Mouse (Mus musculus): ENCODE measurements around the gene Syngap1. TPM values are rescaled to one million over a fixed set of nuclear protein-coding genes. Genes with fewer than 3 reads are reported as not detected.
A peak's percentile ranks its signal among the peaks of the same experiment; 100 is the strongest.

Syngap1 gene
- polyA plus RNA-seq, 1 experiment, result 0.86 TPM

DNA sequence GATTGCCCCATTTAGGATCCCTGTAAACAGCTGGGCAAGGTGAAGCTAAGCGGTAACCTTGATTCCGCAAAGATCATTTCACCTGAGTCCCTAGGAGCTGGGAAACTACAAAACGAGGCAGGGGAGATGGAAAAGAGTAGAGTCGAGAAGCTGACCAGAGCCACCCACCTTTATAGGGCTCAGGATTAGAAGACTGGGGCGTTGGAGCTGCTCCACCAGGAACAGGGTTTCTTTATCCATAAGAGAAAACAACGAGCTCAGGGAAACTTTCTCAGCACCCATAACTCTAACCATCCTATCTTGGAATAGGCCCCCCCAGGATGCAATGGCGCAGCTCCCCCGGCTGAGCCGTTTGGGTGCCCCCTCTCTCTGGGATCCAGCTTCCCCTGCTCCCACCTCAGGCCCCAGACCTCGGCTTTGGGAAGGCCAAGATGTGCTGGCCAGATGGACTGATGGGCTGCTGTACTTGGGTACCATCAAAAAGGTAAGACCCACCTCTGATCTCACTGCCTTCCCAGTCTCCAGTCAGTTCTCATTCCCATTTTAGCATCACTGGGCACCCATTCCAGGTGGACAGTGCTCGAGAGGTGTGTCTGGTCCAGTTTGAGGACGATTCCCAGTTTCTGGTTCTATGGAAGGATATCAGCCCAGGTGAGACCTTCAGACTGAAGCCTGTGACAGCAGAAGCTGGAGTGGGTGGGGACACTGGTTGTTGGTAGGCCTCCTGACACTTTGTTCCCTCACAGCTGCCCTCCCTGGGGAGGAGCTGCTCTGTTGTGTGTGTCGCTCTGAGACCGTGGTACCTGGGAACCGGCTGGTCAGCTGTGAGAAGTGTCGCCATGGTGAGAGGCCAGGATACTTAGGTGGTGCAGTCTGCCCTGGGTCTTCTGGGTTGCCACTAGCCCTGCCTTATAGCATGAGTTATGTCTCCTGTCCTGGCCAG is 6.9 kb upstream of the Syngap1 start:
- Histone ChIP-seq H3K36me3 (ENCODE audit: control insufficient read depth) (peaks cover 84% of the 10 kb centered on the region), H3K4me3 (replicated peaks) (peak overlapping the region; percentile 75), H3K9me3 (ENCODE audit: control insufficient read depth, low read length) (no peaks in the 10 kb centered on the region), H3K4me1 (ENCODE audit: control insufficient read depth) (peaks cover 52% of the 10 kb centered on the region), H3K27me3 (ENCODE audit: control insufficient read depth) (no peaks in the 10 kb centered on the region)
- no peak for TF ChIP-seq GATA1 (IDR thresholded peaks at IDR 0.05; ENCODE audit: low read length)

DNA sequence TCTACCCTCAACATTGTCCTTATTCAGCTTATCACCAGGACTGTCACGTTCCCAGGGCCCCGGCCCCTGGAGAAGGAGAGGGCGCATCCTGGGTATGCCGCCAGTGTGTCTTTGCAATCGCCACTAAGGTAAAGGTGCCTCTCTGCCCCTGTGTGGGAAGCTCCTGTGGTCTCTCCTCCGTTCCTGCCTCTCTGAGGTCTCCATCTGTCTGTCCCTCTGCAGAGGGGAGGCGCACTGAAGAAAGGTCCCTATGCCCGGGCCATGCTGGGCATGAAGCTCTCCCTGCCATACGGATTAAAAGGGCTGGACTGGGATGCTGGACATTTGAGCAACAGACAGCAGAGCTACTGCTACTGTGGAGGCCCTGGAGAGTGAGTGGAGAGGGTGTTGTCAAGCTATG is 6.0 kb upstream of the Syngap1 start:
- H3K4me1 ChIP-seq (ENCODE audit: control insufficient read depth), result peaks cover 56% of the 10 kb centered on the region
- no peaks in the 10 kb centered on the region for H3K9me3 ChIP-seq (ENCODE audit: control insufficient read depth, low read length)
- TF ChIP-seq TAL1 (IDR thresholded peaks at IDR 0.05; ENCODE audit: low read length), result no peak
- no peak for TF ChIP-seq GATA1 (IDR thresholded peaks at IDR 0.05; ENCODE audit: low read length)
- H3K36me3 ChIP-seq (ENCODE audit: control insufficient read depth), result peaks cover 75% of the 10 kb centered on the region
- H3K4me3 ChIP-seq (replicated peaks), result no peak overlapping the region
- H3K27me3 ChIP-seq (ENCODE audit: control insufficient read depth), result no peaks in the 10 kb centered on the region

DNA sequence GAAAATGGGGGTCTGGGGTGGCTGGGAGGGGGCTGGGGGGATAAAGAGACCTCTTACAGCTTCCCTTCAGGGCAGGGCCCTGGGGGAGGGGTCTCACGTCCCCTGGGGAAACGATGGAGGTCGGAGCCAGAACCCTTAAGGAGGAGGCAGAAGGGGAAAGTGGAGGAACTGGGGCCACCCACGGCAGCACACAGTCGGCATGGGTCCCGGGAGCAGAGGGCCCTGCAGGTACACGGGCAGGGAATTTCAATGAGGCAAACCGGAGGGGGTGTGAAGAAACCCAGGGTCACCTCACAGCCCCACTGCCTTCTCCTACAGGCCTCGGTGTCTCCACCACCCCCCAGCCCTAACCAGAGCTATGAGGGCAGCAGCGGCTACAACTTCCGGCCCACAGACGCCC is 4.6 kb upstream of the Syngap1 start:
- no peak overlapping the region for H3K4me3 ChIP-seq (replicated peaks)
- H3K36me3 ChIP-seq (ENCODE audit: control insufficient read depth), result peaks cover 62% of the 10 kb centered on the region
- TF ChIP-seq GATA1 (IDR thresholded peaks at IDR 0.05; ENCODE audit: low read length), result no peak
- no peak for TF ChIP-seq TAL1 (IDR thresholded peaks at IDR 0.05; ENCODE audit: low read length)
- peaks cover 71% of the 10 kb centered on the region for H3K4me1 ChIP-seq (ENCODE audit: control insufficient read depth)
- H3K9me3 ChIP-seq (ENCODE audit: control insufficient read depth, low read length), result no peaks in the 10 kb centered on the region
- no peaks in the 10 kb centered on the region for H3K27me3 ChIP-seq (ENCODE audit: control insufficient read depth)

DNA sequence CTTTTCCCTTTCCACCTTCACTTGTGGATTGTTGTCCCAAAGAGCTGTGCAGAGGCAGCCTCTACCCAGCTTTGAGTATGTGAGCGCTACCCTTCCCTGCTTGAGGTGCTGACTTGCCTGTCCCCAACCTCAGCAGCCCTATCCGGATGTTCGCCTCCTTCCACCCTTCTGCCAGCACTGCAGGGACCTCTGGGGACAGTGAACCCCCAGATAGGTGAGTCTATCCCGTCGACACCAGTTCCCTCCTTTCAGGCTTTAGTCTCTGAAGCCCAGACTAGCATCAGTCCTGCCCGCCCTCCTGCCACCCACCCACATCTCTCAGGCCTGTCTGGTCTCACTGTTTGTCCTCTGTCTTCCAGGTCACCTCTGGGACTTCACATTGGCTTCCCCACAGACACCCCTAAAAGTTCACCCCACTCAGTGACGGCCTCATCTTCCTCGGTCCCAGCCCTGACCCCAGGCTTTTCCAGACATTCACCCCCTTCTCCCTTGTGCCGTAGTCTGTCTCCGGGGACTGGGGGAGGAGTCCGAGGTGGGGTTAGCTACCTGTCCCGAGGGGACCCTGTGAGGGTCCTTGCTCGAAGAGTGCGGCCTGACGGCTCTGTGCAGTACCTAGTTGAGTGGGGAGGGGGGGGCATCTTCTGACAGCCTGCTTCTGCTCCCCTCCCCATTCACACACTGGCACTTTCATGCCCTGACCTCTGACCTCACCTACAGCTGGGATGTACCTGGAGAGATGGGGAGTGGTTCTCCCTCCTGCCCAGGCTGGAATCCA is 3.9 kb upstream of the Syngap1 start:
- Histone ChIP-seq H3K9me3 (ENCODE audit: control insufficient read depth, low read length) (no peaks in the 10 kb centered on the region), H3K27me3 (ENCODE audit: control insufficient read depth) (no peaks in the 10 kb centered on the region), H3K36me3 (ENCODE audit: control insufficient read depth) (peaks cover 55% of the 10 kb centered on the region), H3K4me1 (ENCODE audit: control insufficient read depth) (peaks cover 74% of the 10 kb centered on the region), H3K4me3 (replicated peaks) (peak overlapping the region; percentile 7)
- TF ChIP-seq GATA1 (IDR thresholded peaks at IDR 0.05; ENCODE audit: low read length), result no peak
- no peak for TF ChIP-seq TAL1 (IDR thresholded peaks at IDR 0.05; ENCODE audit: low read length)

DNA sequence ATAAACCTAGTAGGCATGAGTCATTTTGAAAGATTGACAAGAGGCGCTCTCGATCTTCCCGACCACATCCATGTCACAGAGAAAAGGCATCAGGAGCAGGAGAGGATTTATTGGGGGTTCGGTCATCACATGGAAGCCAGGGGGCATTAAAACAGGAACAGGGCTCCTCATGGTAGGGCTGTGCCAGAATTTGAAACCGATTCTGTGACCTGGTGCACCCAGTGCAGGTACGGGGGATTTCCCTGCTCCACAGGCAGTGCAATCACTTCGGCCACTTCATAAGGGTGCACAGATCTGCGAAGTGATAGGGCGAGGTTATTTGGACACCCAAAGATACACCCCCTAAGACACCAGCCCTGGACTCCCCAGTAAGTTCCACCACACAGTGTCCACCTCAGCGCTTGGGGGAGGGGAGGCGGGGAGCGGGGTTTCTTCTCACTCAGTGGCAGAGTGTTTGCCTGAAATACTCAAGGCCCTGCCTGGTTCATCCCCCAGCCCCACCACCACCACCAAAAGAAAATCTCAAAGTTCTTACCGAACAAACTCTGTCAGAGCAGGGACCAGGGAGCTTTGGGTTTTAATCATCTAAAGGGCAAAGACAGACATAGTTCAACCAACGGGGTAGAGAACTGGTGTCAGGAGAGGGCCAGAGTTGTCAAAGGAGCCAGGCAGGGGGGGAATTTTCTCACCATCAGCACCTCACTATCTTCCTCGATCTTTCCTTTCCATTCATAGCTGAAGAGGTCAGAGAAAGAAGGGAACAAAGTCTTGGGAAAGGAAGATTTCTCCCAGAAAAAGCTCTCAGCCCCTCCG is 3.0 kb upstream of the Syngap1 start:
- no peaks in the 10 kb centered on the region for H3K9me3 ChIP-seq (ENCODE audit: control insufficient read depth, low read length)
- peak overlapping the region; percentile 86 for H3K4me3 ChIP-seq (replicated peaks)
- no peak for TF ChIP-seq TAL1 (IDR thresholded peaks at IDR 0.05; ENCODE audit: low read length)
- TF ChIP-seq GATA1 (IDR thresholded peaks at IDR 0.05; ENCODE audit: low read length), result no peak
- H3K36me3 ChIP-seq (ENCODE audit: control insufficient read depth), result peaks cover 47% of the 10 kb centered on the region
- peaks cover 68% of the 10 kb centered on the region for H3K4me1 ChIP-seq (ENCODE audit: control insufficient read depth)
- H3K27me3 ChIP-seq (ENCODE audit: control insufficient read depth), result no peaks in the 10 kb centered on the region

DNA sequence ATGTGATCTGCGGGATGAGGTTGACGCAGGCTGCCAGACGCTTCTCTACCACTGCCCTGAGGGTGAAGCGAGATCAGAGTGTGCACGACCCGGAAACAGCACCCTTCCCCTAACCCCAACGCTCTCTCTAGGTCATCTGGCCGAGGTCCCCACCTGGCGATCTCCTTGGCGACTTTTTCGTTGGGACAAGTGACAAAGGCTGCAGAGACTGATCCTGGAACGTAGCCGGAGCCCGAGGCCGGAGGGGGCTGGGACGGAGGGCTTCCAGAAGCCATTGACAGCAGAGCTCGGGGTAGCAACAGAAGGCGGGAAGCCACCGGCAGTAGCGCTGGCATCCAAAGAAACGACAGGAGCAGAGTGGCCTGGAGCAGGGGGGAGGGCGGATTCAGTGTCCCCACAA is 2.3 kb upstream of the Syngap1 start:
- no peaks in the 10 kb centered on the region for H3K27me3 ChIP-seq (ENCODE audit: control insufficient read depth)
- peaks cover 62% of the 10 kb centered on the region for H3K4me1 ChIP-seq (ENCODE audit: control insufficient read depth)
- peaks cover 42% of the 10 kb centered on the region for H3K36me3 ChIP-seq (ENCODE audit: control insufficient read depth)
- TF ChIP-seq TAL1 (IDR thresholded peaks at IDR 0.05; ENCODE audit: low read length), result no peak
- no peak for TF ChIP-seq GATA1 (IDR thresholded peaks at IDR 0.05; ENCODE audit: low read length)
- H3K9me3 ChIP-seq (ENCODE audit: control insufficient read depth, low read length), result no peaks in the 10 kb centered on the region
- H3K4me3 ChIP-seq (replicated peaks), result peak overlapping the region; percentile 86

DNA sequence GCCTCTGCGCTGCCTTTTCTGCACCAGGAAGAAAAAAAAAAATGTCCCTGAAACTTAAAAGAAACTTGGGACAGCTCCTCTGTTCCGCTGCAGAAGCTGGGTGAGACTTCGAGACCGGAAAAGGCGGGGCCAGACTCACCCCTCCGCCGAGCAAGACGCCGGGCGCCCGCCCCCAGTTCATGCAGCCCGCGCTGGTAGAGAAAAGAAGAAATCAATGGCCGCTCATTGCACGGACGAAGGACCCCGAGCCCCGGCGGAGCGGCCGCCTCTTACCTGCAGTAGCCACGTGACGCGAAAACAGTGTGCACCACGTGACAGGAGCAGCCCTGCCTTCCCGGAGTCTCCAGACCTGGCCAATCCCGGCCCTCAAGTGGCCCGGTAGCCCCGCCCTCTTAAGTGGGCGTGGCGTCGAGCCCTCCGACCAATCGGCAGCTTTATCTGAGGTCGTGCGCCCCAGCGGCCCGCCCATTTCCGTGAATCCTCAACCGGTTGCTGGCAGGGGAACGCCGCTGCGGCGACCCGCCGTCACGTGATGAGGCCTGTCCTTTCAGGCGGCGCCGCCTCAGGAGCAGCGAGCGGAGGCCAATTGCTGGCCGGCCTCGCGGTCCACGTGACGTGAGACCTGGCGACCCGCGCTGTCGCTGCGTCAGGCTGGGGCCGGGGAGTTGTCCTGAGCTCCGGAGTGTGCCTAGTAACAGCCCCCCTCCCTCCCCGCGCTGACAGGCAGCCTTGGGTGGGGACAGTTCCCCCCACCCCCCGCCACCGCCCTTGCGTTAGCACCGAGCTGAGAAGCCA is 1.7 kb upstream of the Syngap1 start, which contains the start of gene Cuta:
Gene Cuta, minus strand, starts transcription at position 392 of the 795 bp plus-strand sequence.
- no peaks in the 10 kb centered on the region for H3K9me3 ChIP-seq (ENCODE audit: control insufficient read depth, low read length)
- H3K4me3 ChIP-seq (replicated peaks), result peak within 1 kb of the TSS; percentile 86
- H3K4me1 ChIP-seq (ENCODE audit: control insufficient read depth), result peaks cover 56% of the 10 kb centered on the region
- H3K36me3 ChIP-seq (ENCODE audit: control insufficient read depth), result peaks cover 36% of the 10 kb centered on the region
- no peak for TF ChIP-seq TAL1 (IDR thresholded peaks at IDR 0.05; ENCODE audit: low read length)
- no peak for TF ChIP-seq GATA1 (IDR thresholded peaks at IDR 0.05; ENCODE audit: low read length)
- no peaks in the 10 kb centered on the region for H3K27me3 ChIP-seq (ENCODE audit: control insufficient read depth)

DNA sequence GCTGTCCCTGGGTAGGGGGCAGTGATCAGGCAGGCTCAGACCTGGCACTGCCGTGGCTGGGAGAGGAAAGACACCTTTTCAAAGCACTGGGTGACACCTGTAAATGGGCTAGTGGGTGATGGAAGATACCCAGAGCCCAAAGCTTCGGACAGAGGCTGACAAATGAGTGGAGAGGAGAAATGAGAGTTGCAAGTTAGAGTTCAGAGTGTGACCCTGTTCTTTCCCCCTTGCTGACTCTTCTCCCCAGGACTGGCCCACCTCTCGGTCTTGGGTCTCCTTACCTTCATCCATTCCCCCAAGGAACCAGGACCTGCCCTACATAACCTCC is 1.1 kb upstream of the Syngap1 start:
- peaks cover 51% of the 10 kb centered on the region for H3K4me1 ChIP-seq (ENCODE audit: control insufficient read depth)
- H3K36me3 ChIP-seq (ENCODE audit: control insufficient read depth), result peaks cover 30% of the 10 kb centered on the region
- TF ChIP-seq GATA1 (IDR thresholded peaks at IDR 0.05; ENCODE audit: low read length) (no peak), TAL1 (IDR thresholded peaks at IDR 0.05; ENCODE audit: low read length) (no peak)

More for the DNA sequence above, 1.1 kb upstream of the Syngap1 start:
- H3K27me3 ChIP-seq (ENCODE audit: control insufficient read depth), result no peaks in the 10 kb centered on the region
- no peaks in the 10 kb centered on the region for H3K9me3 ChIP-seq (ENCODE audit: control insufficient read depth, low read length)
- H3K4me3 ChIP-seq (replicated peaks), result peak overlapping the region; percentile 86

Measured in erythroblast, embryonic 14.5 days (primary cell).